Mouse (Mus musculus): Measurements from ENCODE around the gene Ly6g. TPM values are rescaled to one million over a fixed set of nuclear protein-coding genes. Genes with fewer than 3 reads are reported as not detected.

The Ly6g gene
- total RNA-seq, 2 experiments from 2014 or later: 2.7 to 4.9 TPM

Other genes with a start within 250 kb of the Ly6g start
- gene Ly6i, start 171.8 kb upstream of the Ly6g start, total RNA-seq (2014; fragmentation: Nextera tagmentation): 2.6 TPM in 1 of 2 replicates, not detected in the other
- 1.7 and 1.8 TPM in 2 replicates for gene Ly6i, start 171.8 kb upstream of the Ly6g start, total RNA-seq (2017)
- not detected in 2 replicates for gene Ly6a, start 157.2 kb upstream of the Ly6g start, total RNA-seq (2014; fragmentation: Nextera tagmentation)
- not detected in 2 replicates for gene Ly6a, start 157.2 kb upstream of the Ly6g start, total RNA-seq (2017)
- 0.71 and 3.4 TPM in 2 replicates for gene Ly6c1, start 106.4 kb upstream of the Ly6g start, total RNA-seq (2014; fragmentation: Nextera tagmentation)
- 2.7 and 3.7 TPM in 2 replicates for gene Ly6c1, start 106.4 kb upstream of the Ly6g start, total RNA-seq (2017)
- gene Ly6c2, start 43.3 kb upstream of the Ly6g start, total RNA-seq (2014; fragmentation: Nextera tagmentation): 3,770 and 4,250 TPM in 2 replicates
- gene Ly6c2, start 43.3 kb upstream of the Ly6g start, total RNA-seq (2017): 1,953 and 2,572 TPM in 2 replicates
- not detected in 2 replicates for gene BC025446, start 61.1 kb downstream of the Ly6g start, total RNA-seq (2014; fragmentation: Nextera tagmentation)
- gene BC025446, start 61.1 kb downstream of the Ly6g start, total RNA-seq (2017): not detected in 2 replicates
- not detected in 2 replicates for gene Ly6f, start 113.2 kb downstream of the Ly6g start, total RNA-seq (2014; fragmentation: Nextera tagmentation)
- not detected in 2 replicates for gene Ly6f, start 113.2 kb downstream of the Ly6g start, total RNA-seq (2017)

All from granulocyte monocyte progenitor cell, adult 5-6 weeks (primary cell).